Mouse (Mus musculus) C2C12 (cell line): ENCODE results near the gene Cd151.

Experiments used
- CEBPB ChIP-seq: IDR thresholded peaks from one replicate; pipeline ENCODE4 v1.6.1; 2011; ENCODE audit warnings: low read depth, mild to moderate bottlenecking, control low read depth, moderate library complexity
- CTCF ChIP-seq: IDR thresholded peaks from one replicate; pipeline ENCODE4 v1.5.1; 2011; ENCODE audit not compliant: control insufficient read depth, insufficient read depth, insufficient read length
- FOSL1 ChIP-seq: IDR thresholded peaks from one replicate; pipeline ENCODE4 v1.8.0; 2011; ENCODE audit warnings: mild to moderate bottlenecking, low read length; ENCODE audit not compliant: poor library complexity, insufficient read depth, severe bottlenecking
- MYOD1 ChIP-seq: IDR thresholded peaks from one replicate; pipeline ENCODE4 v1.6.1; 2011; ENCODE audit warnings: low read depth; ENCODE audit not compliant: control insufficient read depth, insufficient read length

DNA sequence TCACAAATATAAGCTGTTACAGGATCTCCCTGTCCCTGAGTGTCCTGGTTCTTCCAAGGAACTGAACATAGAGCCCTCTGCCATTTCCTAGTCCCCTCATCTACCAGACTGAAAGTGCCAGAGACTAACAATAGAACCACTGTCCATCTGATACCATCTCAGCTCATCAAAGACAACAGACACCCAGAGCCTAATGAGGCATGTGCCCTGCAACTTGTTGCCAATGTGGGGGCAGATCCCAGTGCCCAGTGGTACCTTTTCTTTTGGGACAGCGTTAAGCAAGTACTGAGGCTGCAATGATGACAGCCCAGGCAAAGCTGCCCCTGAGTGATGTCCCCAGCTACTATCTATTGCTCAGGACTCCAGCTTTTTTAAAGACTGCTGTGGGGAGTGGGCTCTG, 19.0 kb downstream of the Cd151 start:
- TF ChIP-seq FOSL1 (no peak), CEBPB (no peak), CTCF (no peak), MYOD1 (no peak)
